Mouse (Mus musculus): ENCODE measurements around the gene Cd101. TPM values are rescaled to one million over a fixed set of nuclear protein-coding genes. Genes with fewer than 3 reads are reported as not detected.
A peak's percentile ranks its signal among the peaks of the same experiment; 100 is the strongest.

Gene Cd101
- polyA plus RNA-seq, 1 experiment from 2014 or later, result 0.05 TPM

DNA sequence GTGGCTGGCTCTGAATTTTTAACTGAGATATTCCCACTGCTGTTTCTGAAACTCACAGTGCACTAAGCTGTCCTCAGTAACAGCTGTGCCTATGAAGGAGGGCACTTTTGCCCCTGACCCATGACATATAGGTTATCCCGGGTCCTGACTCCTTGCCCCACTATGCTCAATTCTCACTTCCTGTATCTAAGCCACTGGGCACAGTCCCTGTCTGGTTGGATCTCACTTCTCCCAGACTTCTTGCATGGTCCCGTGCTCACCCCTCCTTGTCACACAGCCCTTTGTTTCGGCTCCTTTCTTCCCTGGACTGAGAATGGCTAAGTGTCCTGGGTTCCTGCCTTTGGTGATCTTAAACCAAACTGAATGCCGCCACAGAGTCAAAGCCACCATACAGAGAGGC, 35.1 kb downstream of the Cd101 start:
- Histone ChIP-seq H3K4me2 (replicated peaks) (no peak overlapping the region), H3K9me3 (no peaks in the 10 kb centered on the region), H3K4me1 (replicated peaks) (peaks cover 3% of the 10 kb centered on the region; the same call in 1 of the 2 replicates), H3K27ac (no peak overlapping the region), H3K36me3 (no peaks in the 10 kb centered on the region), H3K4me3 (replicated peaks) (no peak overlapping the region), H3K9ac (no peak overlapping the region), H3K27me3 (replicated peaks) (no peaks in the 10 kb centered on the region)
- WGBS, result 82% methylated on average over 4 of the region's 4 CpGs
- no peak for ATAC-seq

DNA sequence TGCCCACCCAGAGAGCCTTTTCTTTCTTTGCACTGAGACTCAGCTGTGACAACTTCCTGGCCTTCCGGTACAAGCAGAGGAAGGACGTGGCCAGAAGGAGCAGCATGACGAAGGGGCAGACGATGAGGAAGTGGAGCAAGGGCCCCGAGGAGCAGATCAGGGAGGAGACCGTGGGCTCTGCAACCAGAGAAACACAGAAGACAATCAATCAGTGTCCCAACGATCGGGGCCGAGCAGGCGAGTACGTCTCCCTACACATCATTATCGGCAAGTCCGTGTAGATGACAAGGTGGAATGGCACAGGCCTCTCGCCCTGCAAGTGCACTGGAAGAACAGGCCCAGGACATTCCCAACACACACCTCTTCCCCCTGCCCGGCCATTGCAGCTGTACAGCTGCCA, 35.6 kb downstream of the Cd101 start:
- H3K4me1 ChIP-seq (replicated peaks), result peaks cover 3% of the 10 kb centered on the region; the same call in 1 of the 2 replicates
- H3K9me3 ChIP-seq, result no peaks in the 10 kb centered on the region
- no peaks in the 10 kb centered on the region for H3K27me3 ChIP-seq (replicated peaks)
- ATAC-seq, result no peak
- no peaks in the 10 kb centered on the region for H3K36me3 ChIP-seq
- WGBS, result 52% methylated on average over 15 of the region's 15 CpGs
- H3K4me2 ChIP-seq (replicated peaks), result no peak overlapping the region
- H3K9ac ChIP-seq, result no peak overlapping the region
- H3K27ac ChIP-seq, result no peak overlapping the region
- H3K4me3 ChIP-seq (replicated peaks), result no peak overlapping the region

- Histone ChIP-seq H3K27ac (no peak overlapping the region), H3K4me1 (replicated peaks) (peaks cover 3% of the 10 kb centered on the region; the same call in 1 of the 2 replicates), H3K4me2 (replicated peaks) (no peak overlapping the region), H3K4me3 (replicated peaks) (no peak overlapping the region), H3K9ac (no peak overlapping the region), H3K9me3 (no peaks in the 10 kb centered on the region), H3K27me3 (replicated peaks) (no peaks in the 10 kb centered on the region), H3K36me3 (no peaks in the 10 kb centered on the region)
- WGBS, result 71% methylated on average over 7 of the region's 7 CpGs
- no peak for ATAC-seq
Measured at GRCm38 (mm10) chr3:100993158-100993557, 36.2 kb downstream of the Cd101 start.

DNA sequence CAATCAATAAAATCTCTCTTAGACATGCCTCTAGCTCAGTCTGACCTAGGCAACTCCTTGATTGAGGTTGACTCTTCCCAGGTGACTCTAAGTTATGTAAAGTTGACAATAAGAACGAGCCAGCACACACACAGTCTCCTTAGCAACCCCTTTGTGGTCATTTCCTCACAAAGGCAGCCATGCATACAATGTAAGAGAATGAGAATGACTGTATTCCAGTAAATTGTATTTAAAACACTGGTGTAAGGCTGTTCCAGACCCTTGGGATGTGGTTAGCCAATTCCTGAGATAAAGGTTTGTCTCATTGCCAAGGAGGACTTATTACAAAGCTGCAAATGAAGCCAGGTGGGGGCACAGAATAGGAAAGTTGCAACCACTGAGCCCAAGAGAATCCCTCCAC, 39.1 kb downstream of the Cd101 start:
- H3K9me3 ChIP-seq, result no peaks in the 10 kb centered on the region
- no peaks in the 10 kb centered on the region for H3K36me3 ChIP-seq
- no peak overlapping the region for H3K9ac ChIP-seq
- no peak overlapping the region for H3K4me2 ChIP-seq (replicated peaks)
- peaks cover 3% of the 10 kb centered on the region; the same call in 1 of the 2 replicates for H3K4me1 ChIP-seq (replicated peaks)
- 38% methylated on average over 1 of the region's 1 CpGs for WGBS
- no peaks in the 10 kb centered on the region for H3K27me3 ChIP-seq (replicated peaks)
- ATAC-seq, result no peak
- no peak overlapping the region for H3K27ac ChIP-seq
- H3K4me3 ChIP-seq (replicated peaks), result no peak overlapping the region

GRCm38 (mm10) chr3:100989417-100989816, 39.9 kb downstream of the Cd101 start:
- Histone ChIP-seq H3K27ac (no peak overlapping the region), H3K4me2 (replicated peaks) (no peak overlapping the region), H3K9ac (no peak overlapping the region), H3K9me3 (no peaks in the 10 kb centered on the region), H3K27me3 (replicated peaks) (no peaks in the 10 kb centered on the region), H3K4me1 (replicated peaks) (peaks cover 3% of the 10 kb centered on the region; the same call in 1 of the 2 replicates), H3K36me3 (no peaks in the 10 kb centered on the region), H3K4me3 (replicated peaks) (no peak overlapping the region)
- WGBS, result 35% methylated on average over 12 of the region's 12 CpGs
- no peak for ATAC-seq

DNA sequence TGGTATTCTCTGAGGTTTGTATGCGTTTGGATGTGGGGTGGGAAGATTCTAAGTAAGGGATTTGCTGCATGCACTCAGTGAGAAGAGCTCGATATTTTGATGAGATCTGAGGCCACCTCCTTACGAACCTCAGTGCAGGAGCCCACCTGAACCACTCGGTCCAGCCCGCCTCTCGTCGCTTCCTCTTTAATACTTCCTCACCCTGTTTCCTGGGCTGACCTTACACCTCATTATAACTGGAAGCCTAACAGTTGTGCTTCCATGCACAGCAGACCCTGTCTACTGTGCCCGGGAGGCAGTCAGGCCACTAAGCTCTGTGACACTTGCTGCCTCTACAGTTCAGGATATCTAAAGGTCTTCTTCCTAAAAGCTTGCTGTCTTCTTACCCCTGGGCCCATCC, 50.1 kb downstream of the Cd101 start:
- no peak overlapping the region for H3K27ac ChIP-seq
- WGBS, result 73% methylated on average over 8 of the region's 8 CpGs

DNA sequence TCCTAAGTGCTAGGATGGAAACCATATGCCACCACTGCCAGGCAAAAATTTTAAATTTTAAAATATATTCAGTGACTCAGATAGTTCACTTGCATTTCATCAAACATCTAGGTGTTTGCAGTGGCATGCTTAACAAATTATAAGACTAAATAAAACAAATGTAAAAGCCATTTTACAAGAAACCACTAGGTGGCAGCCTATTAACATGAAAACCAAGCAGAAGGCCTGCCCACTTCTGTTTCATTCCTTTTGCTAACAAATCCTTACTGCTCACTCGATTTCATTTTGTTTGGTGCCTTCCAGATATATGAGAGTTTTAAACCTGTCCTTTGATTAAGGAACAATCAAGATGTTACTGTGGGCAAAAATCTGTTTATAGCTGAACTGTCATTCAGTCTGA, 55.5 kb downstream of the Cd101 start:
- Histone ChIP-seq H3K36me3 (no peaks in the 10 kb centered on the region), H3K4me1 (replicated peaks) (0 out of 2 replicates have a peak, but pooled peaks cover 4% of the 10 kb centered on the region), H3K9ac (no peak overlapping the region), H3K4me2 (replicated peaks) (no peak overlapping the region), H3K27ac (no peak overlapping the region), H3K9me3 (no peaks in the 10 kb centered on the region), H3K27me3 (replicated peaks) (no peaks in the 10 kb centered on the region), H3K4me3 (replicated peaks) (no peak overlapping the region)
- no peak for ATAC-seq
- 2% methylated on average over 1 of the region's 1 CpGs for WGBS

More for the DNA sequence above, 50.1 kb downstream of the Cd101 start:
- Histone ChIP-seq H3K4me2 (replicated peaks) (no peak overlapping the region), H3K27me3 (replicated peaks) (no peaks in the 10 kb centered on the region), H3K4me3 (replicated peaks) (no peak overlapping the region), H3K4me1 (replicated peaks) (no peaks in the 10 kb centered on the region), H3K9ac (no peak overlapping the region), H3K36me3 (no peaks in the 10 kb centered on the region), H3K9me3 (no peaks in the 10 kb centered on the region)
- ATAC-seq, result no peak

- peak within 1 kb of the TSS; percentile 68 for H3K4me3 ChIP-seq (replicated peaks)
- no peaks in the 10 kb centered on the region for H3K9me3 ChIP-seq
- no peaks in the 10 kb centered on the region for H3K36me3 ChIP-seq
- 0 out of 2 replicates have a peak, but pooled peaks cover 4% of the 10 kb centered on the region for H3K4me1 ChIP-seq (replicated peaks)
- ATAC-seq, result peak; percentile 100
- H3K4me2 ChIP-seq (replicated peaks), result peak within 1 kb of the TSS; percentile 75
- H3K9ac ChIP-seq, result peak within 1 kb of the TSS; percentile 63
- under 1% methylated on average over 40 of the region's 40 CpGs for WGBS
- no peaks in the 10 kb centered on the region for H3K27me3 ChIP-seq (replicated peaks)
- H3K27ac ChIP-seq, result no peak within 1 kb of the TSS
Measured at GRCm38 (mm10) chr3:100969176-100969917, 60.0 kb downstream of the Cd101 start, which contains the start of gene Ttf2. Gene Ttf2, minus strand, starts transcription at chr3:100969663.

DNA sequence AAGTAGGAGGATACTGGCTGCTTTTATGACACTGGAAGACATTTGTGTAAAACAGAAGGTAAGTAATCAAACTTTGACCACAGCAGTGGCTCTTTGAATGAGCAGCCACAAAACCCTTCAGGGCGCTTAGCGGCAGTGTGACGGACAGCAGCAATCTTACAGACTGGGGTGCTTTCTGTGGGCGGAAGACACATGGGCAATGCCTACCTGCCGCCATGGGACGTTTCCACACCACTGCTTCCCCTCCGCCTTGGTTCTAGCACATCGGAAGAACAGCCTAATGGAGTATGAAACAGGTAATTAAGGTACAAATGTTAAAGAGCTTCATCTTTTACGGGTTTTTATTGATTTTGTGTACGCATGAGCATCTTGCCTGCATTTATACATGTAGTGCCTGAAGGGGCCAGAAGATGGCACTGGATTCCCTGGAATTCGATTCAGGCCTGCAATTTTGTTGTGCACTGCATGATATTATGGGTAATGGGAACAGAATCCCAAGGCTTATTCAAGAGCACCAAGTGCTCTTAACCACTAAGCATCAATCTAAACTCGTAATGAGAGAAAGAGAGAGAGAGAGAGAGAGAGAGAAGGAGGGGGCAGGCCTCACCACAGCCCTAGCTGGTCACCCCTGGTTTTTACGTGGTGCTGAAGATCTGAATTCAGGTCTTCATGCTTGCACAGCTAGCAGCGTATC, 65.4 kb downstream of the Cd101 start:
- 81% methylated on average over 14 of the region's 14 CpGs for WGBS
- H3K36me3 ChIP-seq, result peaks cover 14% of the 10 kb centered on the region

GRCm38 (mm10) chr3:100961501-100961900, 67.9 kb downstream of the Cd101 start:
- no peak overlapping the region for H3K4me2 ChIP-seq (replicated peaks)
- no peak overlapping the region for H3K27ac ChIP-seq
- peaks cover 22% of the 10 kb centered on the region for H3K36me3 ChIP-seq
- H3K9me3 ChIP-seq, result no peaks in the 10 kb centered on the region
- no peak overlapping the region for H3K9ac ChIP-seq
- no peaks in the 10 kb centered on the region for H3K27me3 ChIP-seq (replicated peaks)
- no peak for ATAC-seq
- WGBS, result 72% methylated on average over 7 of the region's 7 CpGs
- no peak overlapping the region for H3K4me3 ChIP-seq (replicated peaks)
- no peaks in the 10 kb centered on the region for H3K4me1 ChIP-seq (replicated peaks)

More for the DNA sequence above, 65.4 kb downstream of the Cd101 start:
- H3K9me3 ChIP-seq, result no peaks in the 10 kb centered on the region
- H3K27ac ChIP-seq, result no peak overlapping the region
- H3K4me2 ChIP-seq (replicated peaks), result no peak overlapping the region
- H3K4me3 ChIP-seq (replicated peaks), result no peak overlapping the region
- no peak for ATAC-seq
- no peak overlapping the region for H3K9ac ChIP-seq
- H3K27me3 ChIP-seq (replicated peaks), result no peaks in the 10 kb centered on the region
- no peaks in the 10 kb centered on the region for H3K4me1 ChIP-seq (replicated peaks)

DNA sequence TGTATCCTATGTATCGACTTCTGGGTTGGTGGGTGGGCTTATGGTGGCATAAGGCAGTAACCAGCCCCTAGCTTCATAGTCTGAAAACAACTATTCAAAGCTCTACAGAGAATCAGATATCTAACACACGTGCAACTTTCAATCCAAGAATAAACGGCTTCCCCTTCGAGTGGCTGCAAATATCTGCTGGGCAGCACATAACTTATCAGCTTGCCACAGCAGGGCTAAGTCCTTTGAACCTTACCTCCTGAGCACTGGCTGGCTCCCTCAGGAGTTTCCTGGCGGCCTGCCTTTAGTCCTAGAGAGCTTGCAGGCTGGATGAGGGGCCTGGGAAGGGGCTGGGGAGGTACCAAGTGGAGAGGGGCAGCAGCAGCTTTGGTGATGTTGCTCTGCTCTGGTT, 68.3 kb downstream of the Cd101 start:
- Histone ChIP-seq H3K9ac (no peak overlapping the region), H3K4me2 (replicated peaks) (no peak overlapping the region), H3K27me3 (replicated peaks) (no peaks in the 10 kb centered on the region), H3K36me3 (peaks cover 22% of the 10 kb centered on the region), H3K4me1 (replicated peaks) (no peaks in the 10 kb centered on the region), H3K4me3 (replicated peaks) (no peak overlapping the region), H3K9me3 (no peaks in the 10 kb centered on the region), H3K27ac (no peak overlapping the region)
- no peak for ATAC-seq
- 71% methylated on average over 5 of the region's 5 CpGs for WGBS

DNA sequence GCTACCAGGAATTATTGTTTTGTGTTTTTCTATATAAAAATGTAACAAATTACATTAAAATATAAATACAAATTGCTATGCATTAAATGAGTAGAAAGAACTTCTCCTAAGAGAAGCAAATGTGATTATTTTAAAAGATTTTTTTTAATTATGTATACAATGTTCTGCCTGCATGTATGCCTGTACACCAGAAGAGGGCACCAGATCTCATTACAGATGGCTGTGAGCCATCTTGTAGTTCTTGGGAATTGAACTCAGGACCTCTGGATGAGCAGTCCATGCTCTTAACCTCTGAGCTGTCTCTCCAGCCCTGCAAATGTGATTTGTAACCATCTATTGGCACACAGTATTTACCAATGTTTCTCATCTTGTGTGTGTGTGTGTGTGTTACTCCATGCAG, 74.7 kb downstream of the Cd101 start:
- Histone ChIP-seq H3K9me3 (no peaks in the 10 kb centered on the region), H3K36me3 (peaks cover 50% of the 10 kb centered on the region), H3K27me3 (replicated peaks) (no peaks in the 10 kb centered on the region), H3K4me3 (replicated peaks) (no peak overlapping the region), H3K9ac (no peak overlapping the region), H3K4me2 (replicated peaks) (no peak overlapping the region), H3K4me1 (replicated peaks) (no peaks in the 10 kb centered on the region), H3K27ac (no peak overlapping the region)
- ATAC-seq, result no peak

All from intestine, embryonic 15.5 days (tissue).